Mouse (Mus musculus) CD4-positive naive resting alpha-beta T cell, adult 57 days (primary cell): ENCODE data around the gene Eno2. TPM values are rescaled to one million over a fixed set of nuclear protein-coding genes. Genes with fewer than 3 reads are reported as not detected.

ENCODE experiments used
- total RNA-seq: library from RNA; stranded (reverse); gene quantifications from one replicate; pipeline ENCODE4 v1.2.4, GENCODE M21; 2023

The Eno2 gene
- total RNA-seq: 2.7 TPM

DNA sequence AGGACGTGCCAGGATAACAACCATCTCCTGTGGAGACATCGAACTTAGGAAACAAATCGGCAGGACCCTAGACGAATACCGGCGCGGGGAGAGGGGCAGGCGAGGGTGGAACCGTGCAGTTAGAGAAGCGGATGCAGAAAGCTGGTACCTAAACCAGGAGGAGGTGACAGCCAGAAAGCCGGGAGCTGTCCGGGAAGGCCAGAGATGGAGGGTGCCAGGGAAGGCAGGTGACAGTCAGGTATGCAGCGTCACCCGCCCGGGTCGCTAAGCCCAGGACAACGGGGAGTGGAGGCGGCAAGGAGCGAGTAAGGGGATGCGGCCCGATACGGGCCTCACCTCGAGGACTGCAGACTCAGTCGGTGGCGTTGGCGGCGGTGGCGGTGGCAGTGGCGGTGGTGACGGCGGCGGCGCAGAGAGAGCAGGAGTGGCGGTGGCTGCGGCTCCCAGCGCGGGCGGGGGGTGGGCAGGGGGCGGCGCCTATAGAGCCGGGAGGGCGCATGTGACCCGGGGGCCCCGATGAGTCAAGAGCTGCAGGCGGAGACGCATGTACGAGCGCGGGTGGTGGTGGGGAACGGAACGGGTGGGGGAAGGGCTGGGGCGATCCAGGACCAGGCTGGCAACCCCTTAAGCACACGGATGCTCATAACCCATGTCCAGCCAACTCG, at the start of gene Eno2:
Gene Eno2, minus strand, starts transcription at position 573 of the 665 bp plus-strand sequence.

DNA sequence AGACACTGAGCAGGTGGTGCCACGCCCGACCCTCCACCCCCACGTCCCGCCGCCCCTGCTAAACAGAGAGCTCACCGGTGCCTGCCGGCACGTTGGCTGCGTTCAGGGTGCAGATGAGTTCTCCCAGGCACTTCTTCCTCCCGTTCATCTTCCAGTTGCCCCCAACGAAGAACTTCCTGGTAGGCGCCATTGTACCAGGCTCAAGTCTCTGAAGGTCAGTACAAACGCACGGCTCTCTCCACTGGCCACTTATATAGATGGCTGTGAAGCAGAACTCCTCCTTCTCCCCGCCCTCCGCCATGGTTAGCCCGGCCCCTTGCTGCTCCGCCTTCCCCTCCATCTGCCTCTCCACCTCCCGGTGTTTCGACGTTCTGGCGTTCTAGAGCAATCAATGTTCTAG, 44.5 kb upstream of the Eno2 start, which contains the start of gene Tpi1:
Gene Tpi1, minus strand, starts transcription at position 364 of the 400 bp plus-strand sequence.

DNA sequence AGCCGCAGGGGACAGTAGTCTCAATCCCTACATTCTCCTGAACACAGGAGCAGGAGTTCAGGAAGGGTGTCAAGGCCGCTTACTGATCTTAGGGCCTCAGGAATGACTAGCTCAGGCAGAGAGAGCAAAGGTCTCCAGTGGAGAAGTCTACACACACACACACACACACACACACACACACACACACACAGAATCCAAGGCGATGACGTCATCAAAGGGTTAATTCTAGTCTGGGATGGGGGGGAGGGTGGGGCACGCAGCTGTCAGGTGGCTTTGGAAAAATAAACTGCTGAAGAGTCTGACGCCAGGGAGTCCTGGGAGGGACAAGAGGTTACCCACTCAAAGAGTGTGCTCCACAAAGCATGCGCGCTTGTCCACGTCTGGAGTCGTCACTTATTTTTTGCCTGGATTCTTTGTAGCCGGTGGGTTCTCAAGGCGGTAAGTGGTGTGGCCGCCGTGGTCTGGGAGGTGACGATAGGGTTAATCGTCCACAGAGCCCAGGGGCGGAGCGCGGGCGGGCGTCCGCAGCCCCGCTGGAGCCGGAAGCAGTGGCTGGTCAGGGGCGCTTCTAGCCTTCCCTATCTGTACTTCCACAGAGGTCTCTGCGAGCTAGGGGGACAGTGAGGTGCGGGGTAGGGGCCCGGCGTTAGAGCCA, 39.0 kb upstream of the Eno2 start, which contains the start of gene Spsb2:
Gene Spsb2, plus strand, starts transcription at position 304 of the 655 bp plus-strand sequence.

DNA sequence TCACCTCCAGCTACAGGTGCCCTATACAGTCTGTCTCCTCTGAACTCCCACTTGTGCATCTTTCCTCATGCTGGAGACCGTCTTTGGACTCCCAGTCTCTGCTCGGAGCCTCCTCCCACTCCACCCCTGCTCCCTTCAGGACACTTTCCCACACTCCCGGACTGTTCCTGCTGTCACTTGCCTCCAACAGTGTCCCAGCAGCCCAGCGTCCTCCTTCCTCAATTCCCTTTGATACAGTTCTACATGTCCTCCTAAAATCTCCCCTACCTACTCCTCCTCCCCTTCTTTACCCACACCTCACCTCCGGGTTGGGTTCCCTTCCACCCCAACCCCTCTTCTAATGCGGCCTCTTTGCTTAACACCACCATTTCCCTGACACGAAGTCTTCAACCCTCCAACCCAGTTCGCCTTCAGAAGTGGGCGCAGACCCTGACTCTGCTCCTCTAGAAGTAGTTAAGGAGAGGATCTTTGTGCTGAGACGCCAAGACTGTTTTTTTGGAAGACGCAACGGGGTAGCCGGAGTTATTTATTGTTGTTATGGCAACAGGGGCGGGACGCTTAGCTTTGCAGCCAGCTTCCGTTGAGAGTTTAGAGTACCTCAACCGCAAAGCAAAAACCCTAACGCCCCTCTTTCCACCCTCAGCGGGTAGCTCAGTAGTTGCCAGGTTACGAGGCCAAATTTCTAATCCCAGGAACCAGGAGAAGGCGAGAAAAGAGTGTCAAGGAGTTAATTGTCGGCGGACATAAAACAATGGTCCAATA, 9.9 kb upstream of the Eno2 start, which contains the start of gene Lrrc23:
Gene Lrrc23, minus strand, starts transcription at position 506 of the 762 bp plus-strand sequence.

DNA sequence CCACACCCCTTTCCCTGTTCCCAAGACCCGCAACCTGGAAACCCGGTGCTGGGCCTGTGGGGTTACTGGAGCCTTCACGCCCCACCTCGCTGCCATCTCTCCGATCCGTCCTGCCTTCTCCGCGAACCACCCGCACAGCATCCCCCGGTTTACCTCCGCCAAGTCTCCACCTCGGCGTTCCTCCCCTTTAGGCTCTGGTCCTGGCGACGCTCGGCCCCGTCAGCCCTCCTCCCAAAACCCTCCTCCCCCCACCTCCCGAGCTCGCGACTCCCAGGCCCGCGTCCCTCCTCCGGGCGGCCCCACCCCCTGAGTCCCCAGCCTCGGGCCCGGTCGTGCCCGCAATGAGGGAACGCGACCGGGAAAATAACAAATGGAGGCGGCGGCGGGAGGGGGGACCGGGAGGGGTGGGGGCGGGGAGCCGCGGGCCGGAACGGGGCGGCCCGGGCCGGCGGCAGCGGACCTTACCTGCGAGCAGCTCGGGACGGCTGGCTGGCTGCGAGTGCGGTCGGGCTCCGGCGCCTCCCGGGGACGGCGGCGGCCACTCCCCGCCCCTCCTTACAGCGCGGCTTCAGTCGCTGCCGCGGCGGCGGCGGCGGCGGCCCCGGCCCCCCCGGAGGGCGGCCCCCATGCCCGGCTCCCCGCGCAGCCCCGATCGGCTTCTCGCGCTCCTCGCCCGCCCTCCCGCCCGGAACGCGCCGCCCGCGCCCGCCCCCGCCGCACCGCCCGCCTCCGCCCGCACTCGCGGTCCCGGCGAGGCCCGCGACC, 13.5 kb downstream of the Eno2 start, which contains the start of the genes Gm45234 and Atn1:
Gene Gm45234, minus strand, starts transcription at position 191 of the 765 bp plus-strand sequence.
Gene Atn1, minus strand, starts transcription at position 694 of the 765 bp plus-strand sequence.

DNA sequence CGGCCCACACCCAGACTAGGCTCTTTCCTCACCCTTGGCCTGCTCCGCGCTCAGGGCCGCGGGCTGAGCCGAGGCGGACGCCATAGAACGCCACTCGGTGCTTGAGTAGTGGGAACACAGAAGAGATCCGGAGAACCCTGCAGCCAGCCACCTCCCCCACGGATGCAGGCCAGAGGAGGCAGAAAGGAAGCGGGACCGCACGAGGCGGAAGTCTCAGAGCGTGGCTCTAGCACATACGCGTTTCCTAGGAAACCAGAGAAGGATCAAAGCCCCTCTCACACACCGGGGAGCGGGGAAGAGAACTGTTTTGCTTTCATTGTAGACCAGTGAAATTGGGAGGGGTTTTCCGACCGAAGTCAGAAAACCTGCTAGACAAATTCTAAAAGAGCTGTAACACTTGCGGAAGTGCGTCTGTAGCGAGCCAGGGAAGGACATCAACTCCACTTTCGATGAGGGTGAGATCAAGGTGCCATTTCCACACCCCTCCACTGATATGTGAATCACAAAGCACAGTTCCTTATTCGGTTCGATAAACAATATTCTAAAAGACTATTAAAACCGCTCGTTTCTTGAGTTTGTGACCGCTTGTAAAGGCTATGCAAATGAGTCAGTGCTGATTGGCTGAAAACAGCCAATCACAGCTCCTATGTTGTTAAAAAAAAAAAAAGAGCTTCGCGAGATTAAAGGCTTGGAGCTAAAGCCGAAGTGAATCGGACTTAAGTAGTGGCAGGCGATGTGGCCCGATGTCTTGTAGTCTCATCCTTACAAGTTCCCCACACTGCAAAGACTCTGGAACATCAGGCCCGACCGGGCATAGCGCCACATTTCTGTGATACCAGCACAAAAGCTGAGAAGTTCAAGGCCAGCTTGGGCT, 28.3 kb downstream of the Eno2 start, which contains the start of gene Grcc10:
Gene Grcc10, minus strand, starts transcription at position 487 of the 874 bp plus-strand sequence.

DNA sequence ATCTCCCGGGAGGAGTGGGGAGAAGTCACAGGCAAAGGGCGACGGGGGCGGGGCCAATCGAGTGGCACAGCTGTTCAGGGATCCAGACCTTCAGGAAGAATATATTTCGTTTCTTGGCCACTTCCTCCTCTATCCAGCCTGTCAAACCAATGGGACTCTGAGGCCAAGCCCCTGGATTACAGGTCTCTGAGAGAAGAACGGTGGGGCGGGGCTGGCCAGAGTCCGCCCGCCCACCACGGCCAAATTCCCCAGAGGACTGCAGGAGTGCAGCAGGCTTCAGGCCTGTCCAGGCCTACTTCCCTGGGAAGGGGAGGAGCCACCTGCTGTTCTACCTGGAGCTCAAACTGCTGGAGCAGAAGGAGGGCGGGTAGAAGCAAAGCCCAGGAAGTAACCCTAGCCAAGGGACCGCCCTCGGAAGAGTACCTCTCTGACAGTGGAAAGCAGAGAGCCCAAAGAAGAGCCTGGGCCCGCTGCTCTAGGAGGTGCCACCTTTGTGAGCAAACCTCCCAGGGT, 30.9 kb downstream of the Eno2 start, which contains the start of gene Ptpn6:
Gene Ptpn6, minus strand, starts transcription at position 204 of the 513 bp plus-strand sequence.

DNA sequence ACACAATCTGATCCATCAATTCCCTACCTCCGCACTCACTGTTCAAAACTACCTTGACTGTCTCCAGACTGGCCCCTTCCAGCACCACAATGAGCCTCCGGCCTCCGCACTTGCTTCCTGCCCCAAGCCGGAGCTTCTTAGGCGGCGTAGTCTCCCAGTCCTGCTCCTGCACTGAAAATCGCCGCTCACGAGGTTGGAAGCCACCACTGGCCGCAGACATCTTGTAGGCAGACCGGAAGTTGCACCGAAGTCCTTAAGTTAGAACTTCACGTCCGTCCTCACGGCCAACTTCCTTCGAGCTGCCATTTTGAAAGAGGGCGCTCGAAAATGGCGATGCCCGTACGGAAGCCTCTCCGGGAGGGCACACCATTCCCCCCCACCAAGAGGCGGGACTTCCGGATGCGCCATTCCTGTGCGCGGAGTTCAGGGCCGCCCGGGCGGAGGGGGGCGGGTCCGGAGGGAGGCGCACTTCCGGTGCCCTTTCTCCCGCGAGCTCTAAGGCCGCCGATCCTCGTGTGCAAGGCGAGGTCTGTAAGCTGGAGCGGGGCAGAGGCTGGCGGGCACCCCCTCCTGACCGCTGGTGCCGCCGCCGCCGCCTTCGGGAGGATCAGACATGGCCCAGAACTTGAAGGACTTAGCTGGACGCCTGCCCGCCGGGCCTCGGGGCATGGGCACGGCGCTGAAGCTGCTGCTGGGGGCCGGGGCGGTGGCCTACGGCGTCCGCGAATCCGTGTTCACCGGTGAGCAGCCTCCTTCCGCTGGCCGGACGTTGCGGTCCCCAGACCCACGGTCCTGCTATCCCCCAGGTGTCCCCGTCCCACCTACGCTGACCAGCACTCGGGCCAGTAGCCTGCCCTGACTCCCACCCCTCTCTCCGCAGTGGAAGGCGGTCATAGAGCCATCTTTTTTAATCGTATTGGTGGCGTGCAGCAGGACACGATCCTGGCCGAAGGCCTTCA, 57.4 kb downstream of the Eno2 start, which contains the start of the genes Emg1 and Phb2:
Gene Emg1, minus strand, starts transcription at position 355 of the 959 bp plus-strand sequence.
Gene Phb2, plus strand, starts transcription at position 513 of the 959 bp plus-strand sequence.

Other genes starting within 250 kb of the Eno2 start
- gene C1s1, start 227.3 kb downstream of the Eno2 start, total RNA-seq: 2.8 TPM
- gene C1rb, start 199.4 kb downstream of the Eno2 start, total RNA-seq: not detected
- gene C1s2, start 133.6 kb downstream of the Eno2 start, total RNA-seq: 0.21 TPM
- gene Lpcat3, start 106.6 kb downstream of the Eno2 start, total RNA-seq: 82.6 TPM
- 168 TPM for gene Emg1, start 57.5 kb downstream of the Eno2 start, total RNA-seq
- gene Phb2, start 57.3 kb downstream of the Eno2 start, total RNA-seq: 186 TPM
- 178 TPM for gene Ptpn6, start 31.0 kb downstream of the Eno2 start, total RNA-seq
- 265 TPM for gene Grcc10, start 28.3 kb downstream of the Eno2 start, total RNA-seq
- 1.5 TPM for gene Gm45234, start 13.7 kb downstream of the Eno2 start, total RNA-seq
- gene Atn1, start 13.1 kb downstream of the Eno2 start, total RNA-seq: 188 TPM
- 10.8 TPM for gene Lrrc23, start 10.1 kb upstream of the Eno2 start, total RNA-seq
- gene Spsb2, start 39.0 kb upstream of the Eno2 start, total RNA-seq: 3.6 TPM
- 31.2 TPM for gene Tpi1, start 44.6 kb upstream of the Eno2 start, total RNA-seq
- 58.0 TPM for gene Usp5, start 59.8 kb upstream of the Eno2 start, total RNA-seq
- gene Cdca3, start 59.9 kb upstream of the Eno2 start, total RNA-seq: 1.8 TPM
- not detected for gene Gnb3, start 70.6 kb upstream of the Eno2 start, total RNA-seq
- gene P3h3, start 88.1 kb upstream of the Eno2 start, total RNA-seq: 1.0 TPM
- gene Gpr162, start 94.3 kb upstream of the Eno2 start, total RNA-seq: 2.3 TPM
- gene Cd4, start 118.5 kb upstream of the Eno2 start, total RNA-seq: 458 TPM
- 1.6 TPM for gene Lag3, start 142.0 kb upstream of the Eno2 start, total RNA-seq
- 75.5 TPM for gene Ptms, start 150.4 kb upstream of the Eno2 start, total RNA-seq
- gene Mlf2, start 161.7 kb upstream of the Eno2 start, total RNA-seq: 86.9 TPM
- gene Cops7a, start 195.9 kb upstream of the Eno2 start, total RNA-seq: 35.8 TPM
- 0.89 TPM for gene Pianp, start 227.0 kb upstream of the Eno2 start, total RNA-seq
- 88.6 TPM for gene Zfp384, start 239.5 kb upstream of the Eno2 start, total RNA-seq